Mouse (Mus musculus) kidney, adult 11 months (tissue): ENCODE data around the gene Ubb.

Source experiments
- DNase-seq: peaks from one replicate; pipeline ENCODE4 v3.0.0; 2022

Gene Ubb

GRCm38 (mm10) chr11:62589391-62589790 is 38.4 kb downstream of the Ubb start:
- DNase-seq, result no peak

GRCm38 (mm10) chr11:62591026-62591425 is 40.1 kb downstream of the Ubb start:
- DNase-seq, result no peak

GRCm38 (mm10) chr11:62591904-62592575 is 41.1 kb downstream of the Ubb start:
- no peak for DNase-seq

DNA sequence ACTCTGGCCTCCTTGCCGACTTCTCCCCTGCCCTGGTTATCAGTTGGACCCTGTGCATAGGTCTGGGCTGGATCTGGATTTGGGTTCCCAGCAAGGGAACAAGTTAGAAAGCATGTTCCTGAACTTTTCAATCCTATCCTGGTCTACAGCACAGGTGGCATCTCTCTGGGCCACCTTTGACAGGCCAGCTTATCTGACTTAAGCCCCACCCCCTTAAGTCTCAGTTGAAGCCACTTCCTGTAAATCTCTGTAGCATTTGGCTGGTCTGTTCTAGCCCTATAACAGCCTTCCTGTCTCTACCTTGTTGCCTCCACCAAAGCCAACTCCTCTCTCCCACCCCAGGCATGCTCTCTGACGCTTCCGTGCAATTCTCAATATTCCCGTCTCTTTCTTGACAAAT is 47.6 kb downstream of the Ubb start:
- DNase-seq, result no peak

GRCm38 (mm10) chr11:62601732-62602618 is 51.0 kb downstream of the Ubb start:
- DNase-seq, result no peak
